In the genomic region with DNA sequence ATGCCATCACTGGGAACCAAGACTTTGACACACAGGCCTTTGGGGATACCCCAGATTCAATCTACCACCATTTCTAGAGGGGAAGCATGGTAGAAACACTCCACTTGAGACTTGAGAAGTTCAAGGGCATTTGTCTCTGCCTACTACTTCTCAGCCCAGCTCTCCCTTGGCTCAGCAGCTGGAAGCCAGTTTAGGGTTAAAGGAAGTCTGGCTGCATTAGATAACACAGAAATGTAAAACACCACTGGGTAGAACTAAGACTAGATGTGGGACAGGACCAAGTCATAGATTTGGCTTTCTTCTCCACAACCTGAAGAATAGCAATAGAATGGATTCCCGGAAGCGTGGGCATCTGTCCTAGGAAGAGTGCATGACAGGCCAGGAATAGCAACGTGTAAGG, we compare ENCODE assay signal across 21 mouse cellular contexts.
"Had no signal": no experiment of that assay in that cellular context is flagged by ENCODE, and none has a peak within 500 bp of the region (broad histone marks: within the 10 kb centered on the region; RNA-seq: fewer than 3 reads in every experiment).

No protein-coding gene starts in this region.

- ATAC-seq: lung, postnatal 0 days; midbrain, embryonic 13.5 days; midbrain, embryonic 16.5 days had no signal

- H3K9me3 ChIP-seq: lung, embryonic 15.5 days; midbrain, embryonic 13.5 days; neural tube, embryonic 13.5 days; neural tube, embryonic 15.5 days had no signal

- H3K27ac ChIP-seq: liver, embryonic 14.5 days; lung, embryonic 15.5 days; macrophage; midbrain, embryonic 13.5 days; neural tube, embryonic 13.5 days; neural tube, embryonic 15.5 days had no signal

- H3K9ac ChIP-seq: liver, embryonic 14.5 days; lung, embryonic 15.5 days; midbrain, embryonic 13.5 days; neural tube, embryonic 13.5 days; neural tube, embryonic 15.5 days had no signal

- H3K4me2 ChIP-seq: lung, embryonic 15.5 days; midbrain, embryonic 11.5 days; midbrain, embryonic 13.5 days; neural tube, embryonic 13.5 days; neural tube, embryonic 15.5 days had no signal

- DNase-seq: lung, adult 2 months; lung, postnatal 14 days; lung, postnatal 36 days; retina, postnatal 1 day; right cerebral cortex, adult 18-20 months; right cerebral cortex, postnatal 25 days; right cerebral cortex, postnatal 4 days; spleen, adult 18-20 months; thymus, adult 18-20 months; thymus, postnatal 14 days; thymus, postnatal 36 days had no signal

- H3K4me1 ChIP-seq: lung, embryonic 15.5 days; midbrain, embryonic 13.5 days had no signal

- H3K27me3 ChIP-seq: lung, embryonic 15.5 days; midbrain, embryonic 13.5 days; neural tube, embryonic 13.5 days; neural tube, embryonic 15.5 days had no signal

- H3K4me3 ChIP-seq: lung, embryonic 15.5 days; midbrain, embryonic 13.5 days; myocyte; neural tube, embryonic 13.5 days; neural tube, embryonic 15.5 days had no signal

- H3K36me3 ChIP-seq: lung, embryonic 15.5 days; midbrain, embryonic 13.5 days; neural tube, embryonic 13.5 days; neural tube, embryonic 15.5 days had no signal
